Mouse (Mus musculus) kidney, adult 2 months (tissue): ENCODE results near the gene Per1.

Experiments used
- CTCF ChIP-seq: fragments of 200-500 bp; conservative IDR thresholded peaks from 2 replicates; pipeline ENCODE4 v1.5.1; 2011; ENCODE audit warnings: low read depth, mild to moderate bottlenecking, control low read depth, low read length, moderate library complexity, mixed read lengths; ENCODE audit not compliant: insufficient read depth, insufficient read length
- POLR2A ChIP-seq: fragments of 200-500 bp; IDR thresholded peaks from one replicate; pipeline ENCODE4 v1.6.1; 2011; ENCODE audit warnings: low read depth, low read length, control low read depth

- TF ChIP-seq CTCF (no peak), POLR2A (no peak)
These were observed 16.8 kb downstream of the Per1 start for GRCm38 (mm10) chr11:69111865-69112264.
